Mouse (Mus musculus): Measurements from ENCODE around the gene Nr1d1. TPM values are rescaled to one million over a fixed set of nuclear protein-coding genes. Genes with fewer than 3 reads are reported as not detected.

The Nr1d1 gene
- polyA plus RNA-seq, 1 experiment from 2014 or later, result 0.93 TPM

GRCm38 (mm10) chr11:98763502-98763861 lies 11.7 kb downstream of the Nr1d1 start:
- Histone ChIP-seq H3K4me2 (no peak overlapping the region), H3K36me3 (ENCODE audit: control insufficient read depth, insufficient read depth, low read length) (peaks cover 4% of the 10 kb centered on the region), H3K27ac (ENCODE audit: low read depth, low read length) (no peak overlapping the region), H3K9me3 (ENCODE audit: control insufficient read depth, low read length) (no peaks in the 10 kb centered on the region), H3K9ac (ENCODE audit: low read length) (no peak overlapping the region), H3K4me1 (ENCODE audit: control insufficient read depth, insufficient read depth, low read length) (peaks cover 27% of the 10 kb centered on the region), H3K4me3 (ENCODE audit: low read depth, low read length) (no peak overlapping the region), H3K27me3 (ENCODE audit: control insufficient read depth, insufficient read depth, low read length) (no peaks in the 10 kb centered on the region)
- WGBS, result 84% methylated on average over 8 of the region's 8 CpGs
- ATAC-seq (ENCODE audit: low FRiP score) (no peak), DNase-seq (ENCODE audit: low spot score, missing footprints) (no peak)

GRCm38 (mm10) chr11:98762756-98763501 lies 12.2 kb downstream of the Nr1d1 start:
- Histone ChIP-seq H3K9ac (ENCODE audit: low read length) (no peak overlapping the region), H3K27me3 (ENCODE audit: control insufficient read depth, insufficient read depth, low read length) (no peaks in the 10 kb centered on the region), H3K9me3 (ENCODE audit: control insufficient read depth, low read length) (no peaks in the 10 kb centered on the region), H3K4me2 (no peak overlapping the region), H3K4me1 (ENCODE audit: control insufficient read depth, insufficient read depth, low read length) (peaks cover 21% of the 10 kb centered on the region), H3K27ac (ENCODE audit: low read depth, low read length) (no peak overlapping the region), H3K4me3 (ENCODE audit: low read depth, low read length) (no peak overlapping the region), H3K36me3 (ENCODE audit: control insufficient read depth, insufficient read depth, low read length) (peaks cover 4% of the 10 kb centered on the region)
- ATAC-seq (ENCODE audit: low FRiP score), result no peak
- peak; percentile 87 for DNase-seq (ENCODE audit: low spot score, missing footprints)
- WGBS, result 63% methylated on average over 17 of the region's 17 CpGs

DNA sequence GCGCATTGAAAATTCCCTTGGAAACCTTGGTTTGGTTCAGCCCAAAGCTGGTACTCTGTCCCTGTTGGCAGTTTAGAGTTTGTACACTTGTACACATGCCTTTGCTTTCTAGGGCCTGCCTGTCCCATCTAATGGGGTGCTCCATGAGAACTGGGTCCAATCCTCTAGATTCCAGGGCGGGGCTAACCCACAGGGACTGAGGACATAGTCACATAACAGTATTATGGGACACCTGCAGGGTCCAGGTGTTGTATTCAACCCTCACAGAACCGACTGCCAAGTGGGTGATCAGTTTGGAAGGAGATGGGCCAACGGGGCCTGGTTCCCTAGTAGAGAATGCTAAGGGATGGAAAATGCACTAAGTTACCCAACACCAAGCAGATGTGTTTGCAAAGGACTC lies 13.2 kb downstream of the Nr1d1 start:
- DNase-seq (ENCODE audit: low spot score, missing footprints) (no peak), ATAC-seq (ENCODE audit: low FRiP score) (no peak)
- WGBS, result 92% methylated on average over 4 of the region's 4 CpGs
- Histone ChIP-seq H3K4me2 (no peak overlapping the region), H3K27ac (ENCODE audit: low read depth, low read length) (no peak overlapping the region), H3K27me3 (ENCODE audit: control insufficient read depth, insufficient read depth, low read length) (no peaks in the 10 kb centered on the region), H3K9ac (ENCODE audit: low read length) (no peak overlapping the region), H3K36me3 (ENCODE audit: control insufficient read depth, insufficient read depth, low read length) (peaks cover 4% of the 10 kb centered on the region), H3K4me1 (ENCODE audit: control insufficient read depth, insufficient read depth, low read length) (peaks cover 11% of the 10 kb centered on the region), H3K4me3 (ENCODE audit: low read depth, low read length) (no peak overlapping the region), H3K9me3 (ENCODE audit: control insufficient read depth, low read length) (no peaks in the 10 kb centered on the region)

GRCm38 (mm10) chr11:98756711-98757110 lies 18.4 kb downstream of the Nr1d1 start:
- H3K9me3 ChIP-seq (ENCODE audit: control insufficient read depth, low read length), result no peaks in the 10 kb centered on the region
- H3K4me3 ChIP-seq (ENCODE audit: low read depth, low read length), result no peak overlapping the region
- no peaks in the 10 kb centered on the region for H3K27me3 ChIP-seq (ENCODE audit: control insufficient read depth, insufficient read depth, low read length)
- no peak overlapping the region for H3K4me2 ChIP-seq
- no peak overlapping the region for H3K27ac ChIP-seq (ENCODE audit: low read depth, low read length)
- H3K4me1 ChIP-seq (ENCODE audit: control insufficient read depth, insufficient read depth, low read length), result peaks cover 9% of the 10 kb centered on the region
- no peak overlapping the region for H3K9ac ChIP-seq (ENCODE audit: low read length)
- ATAC-seq (ENCODE audit: low FRiP score) (no peak), DNase-seq (ENCODE audit: low spot score, missing footprints) (no peak)
- H3K36me3 ChIP-seq (ENCODE audit: control insufficient read depth, insufficient read depth, low read length), result no peaks in the 10 kb centered on the region; the same call in 1 of the 2 replicates
- 90% methylated on average over 12 of the region's 12 CpGs for WGBS

DNA sequence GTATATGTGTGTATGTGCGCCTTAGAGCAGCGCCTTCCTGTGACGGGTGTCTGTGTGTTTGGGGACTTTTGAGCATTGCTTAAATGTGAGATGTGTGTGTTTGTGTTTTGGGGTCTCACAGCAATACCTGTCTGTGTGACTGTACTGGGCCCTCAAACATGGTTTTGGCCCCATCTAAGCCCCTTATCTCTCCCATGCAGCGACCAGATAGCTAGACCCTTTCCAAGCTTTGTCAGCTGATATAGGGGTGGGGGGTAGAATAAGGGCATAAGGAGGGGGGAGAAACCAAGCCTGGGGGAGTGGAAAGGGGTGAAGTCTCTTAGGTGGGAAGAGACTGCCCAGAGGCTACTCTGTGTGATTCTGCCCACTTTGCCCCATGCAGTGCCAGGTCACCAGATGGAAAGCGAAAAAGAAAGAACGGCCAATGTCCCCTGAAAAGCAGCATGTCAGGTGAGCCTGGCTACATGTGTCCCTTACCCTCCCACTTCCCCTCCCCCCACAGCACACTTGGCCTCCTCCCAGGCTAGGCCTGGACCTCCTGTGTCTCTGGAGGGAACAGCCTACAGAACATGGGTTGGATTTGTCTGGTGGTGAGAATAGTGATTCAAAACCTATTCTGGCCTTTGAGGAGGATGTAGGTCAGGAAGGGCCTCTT lies 19.3 kb downstream of the Nr1d1 start:
- Histone ChIP-seq H3K27ac (ENCODE audit: low read depth, low read length) (no peak overlapping the region), H3K4me3 (ENCODE audit: low read depth, low read length) (no peak overlapping the region), H3K4me2 (no peak overlapping the region), H3K36me3 (ENCODE audit: control insufficient read depth, insufficient read depth, low read length) (no peaks in the 10 kb centered on the region; the same call in 1 of the 2 replicates), H3K9me3 (ENCODE audit: control insufficient read depth, low read length) (no peaks in the 10 kb centered on the region), H3K9ac (ENCODE audit: low read length) (no peak overlapping the region), H3K27me3 (ENCODE audit: control insufficient read depth, insufficient read depth, low read length) (no peaks in the 10 kb centered on the region), H3K4me1 (ENCODE audit: control insufficient read depth, insufficient read depth, low read length) (peaks cover 18% of the 10 kb centered on the region)
- no peak for ATAC-seq (ENCODE audit: low FRiP score)
- DNase-seq (ENCODE audit: low spot score, missing footprints), result no peak
- WGBS, result 95% methylated on average over 6 of the region's 6 CpGs

GRCm38 (mm10) chr11:98754621-98755181 lies 20.4 kb downstream of the Nr1d1 start:
- peak; percentile 64 for ATAC-seq (ENCODE audit: low FRiP score)
- no peaks in the 10 kb centered on the region for H3K27me3 ChIP-seq (ENCODE audit: control insufficient read depth, insufficient read depth, low read length)
- WGBS, result 26% methylated on average over 7 of the region's 7 CpGs
- no peak overlapping the region for H3K9ac ChIP-seq (ENCODE audit: low read length)
- no peaks in the 10 kb centered on the region for H3K9me3 ChIP-seq (ENCODE audit: control insufficient read depth, low read length)
- H3K4me1 ChIP-seq (ENCODE audit: control insufficient read depth, insufficient read depth, low read length), result peaks cover 29% of the 10 kb centered on the region
- DNase-seq (ENCODE audit: low spot score, missing footprints), result peak; percentile 99
- H3K4me3 ChIP-seq (ENCODE audit: low read depth, low read length), result no peak overlapping the region
- no peak overlapping the region for H3K27ac ChIP-seq (ENCODE audit: low read depth, low read length)
- no peak overlapping the region for H3K4me2 ChIP-seq
- no peaks in the 10 kb centered on the region for H3K36me3 ChIP-seq (ENCODE audit: control insufficient read depth, insufficient read depth, low read length)

DNA sequence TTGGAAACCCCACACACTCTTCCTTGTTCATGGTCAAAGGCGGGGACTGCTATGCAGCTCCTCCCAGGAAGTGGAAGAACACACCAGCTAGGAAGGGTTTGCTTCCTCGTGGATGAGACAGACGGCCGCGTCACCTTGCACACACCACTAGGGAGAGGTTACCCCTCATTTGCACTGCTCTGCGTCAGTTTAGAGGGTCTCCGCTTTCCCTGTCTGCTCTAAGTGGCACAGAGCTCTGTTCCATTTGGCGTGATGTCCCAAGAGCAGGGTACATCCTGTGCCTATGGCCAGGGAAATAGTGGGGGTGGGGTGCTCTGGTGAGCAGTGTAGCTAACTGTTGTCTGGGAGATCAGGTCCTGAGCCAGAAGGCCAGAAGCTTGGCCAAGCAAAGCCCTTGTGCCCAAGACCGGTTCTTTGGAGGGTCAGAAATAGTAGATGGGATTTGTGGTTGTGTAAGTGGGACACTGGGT lies 20.9 kb downstream of the Nr1d1 start:
- H3K4me3 ChIP-seq (ENCODE audit: low read depth, low read length), result no peak overlapping the region
- no peaks in the 10 kb centered on the region for H3K27me3 ChIP-seq (ENCODE audit: control insufficient read depth, insufficient read depth, low read length)
- WGBS, result 76% methylated on average over 9 of the region's 9 CpGs
- DNase-seq (ENCODE audit: low spot score, missing footprints) (no peak), ATAC-seq (ENCODE audit: low FRiP score) (no peak)
- H3K27ac ChIP-seq (ENCODE audit: low read depth, low read length), result no peak overlapping the region
- H3K4me1 ChIP-seq (ENCODE audit: control insufficient read depth, insufficient read depth, low read length), result peaks cover 34% of the 10 kb centered on the region
- H3K4me2 ChIP-seq, result no peak overlapping the region
- H3K9me3 ChIP-seq (ENCODE audit: control insufficient read depth, low read length), result no peaks in the 10 kb centered on the region
- no peaks in the 10 kb centered on the region for H3K36me3 ChIP-seq (ENCODE audit: control insufficient read depth, insufficient read depth, low read length)
- no peak overlapping the region; the same call in 1 of the 2 replicates for H3K9ac ChIP-seq (ENCODE audit: low read length)

DNA sequence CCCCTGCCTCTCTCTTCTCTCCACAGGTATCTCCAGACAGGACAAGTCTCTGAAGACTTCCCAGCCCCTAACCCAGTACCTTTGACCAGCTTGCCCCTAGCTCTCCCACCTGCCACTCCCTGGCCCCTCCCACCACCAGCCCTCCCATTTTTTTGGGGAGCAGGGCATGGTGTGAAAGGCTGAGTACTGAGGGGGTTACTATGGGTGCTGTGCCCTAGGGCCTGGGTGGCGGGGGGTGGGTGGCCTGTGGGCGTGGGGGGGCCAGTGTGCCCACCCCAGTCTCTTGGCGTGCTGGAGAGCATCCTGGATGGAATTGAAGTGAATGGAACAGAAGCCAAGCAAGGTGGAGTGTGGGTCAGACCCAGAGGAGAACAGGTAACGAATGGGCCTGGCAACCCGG lies 21.9 kb downstream of the Nr1d1 start:
- Histone ChIP-seq H3K4me1 (ENCODE audit: control insufficient read depth, insufficient read depth, low read length) (peaks cover 44% of the 10 kb centered on the region), H3K4me3 (ENCODE audit: low read depth, low read length) (no peak overlapping the region), H3K36me3 (ENCODE audit: control insufficient read depth, insufficient read depth, low read length) (no peaks in the 10 kb centered on the region), H3K9ac (ENCODE audit: low read length) (no peak overlapping the region), H3K27ac (ENCODE audit: low read depth, low read length) (no peak overlapping the region), H3K9me3 (ENCODE audit: control insufficient read depth, low read length) (no peaks in the 10 kb centered on the region), H3K27me3 (ENCODE audit: control insufficient read depth, insufficient read depth, low read length) (no peaks in the 10 kb centered on the region), H3K4me2 (no peak overlapping the region)
- 93% methylated on average over 5 of the region's 5 CpGs for WGBS
- ATAC-seq (ENCODE audit: low FRiP score), result no peak
- no peak for DNase-seq (ENCODE audit: low spot score, missing footprints)

DNA sequence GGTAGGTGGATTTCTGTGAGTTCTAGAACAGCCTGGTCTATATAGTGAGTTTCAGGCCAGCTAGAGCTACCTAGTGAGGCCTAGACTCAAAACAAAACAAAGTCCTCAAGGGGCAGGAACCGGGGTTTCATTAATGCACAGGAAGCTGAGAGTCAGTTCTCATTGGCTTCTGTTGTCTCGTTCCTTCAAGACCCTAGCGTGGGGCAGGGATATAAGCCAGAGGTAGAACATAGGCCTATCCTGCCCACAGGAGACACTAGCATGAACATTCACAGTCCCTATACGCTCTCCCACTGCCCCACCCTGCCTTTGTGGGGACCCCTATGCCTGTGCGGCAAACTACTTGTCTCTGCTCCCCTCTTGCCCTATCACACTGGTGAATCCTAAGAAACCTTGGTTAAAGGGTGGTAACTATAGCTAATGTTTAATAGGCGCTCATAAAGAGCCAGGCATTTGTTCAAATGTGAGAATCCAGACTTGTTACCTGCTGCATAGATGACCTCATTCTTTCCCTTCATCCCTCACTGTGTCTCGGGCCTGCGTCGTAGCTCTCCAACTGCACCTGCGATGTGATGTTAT lies 22.5 kb downstream of the Nr1d1 start:
- DNase-seq (ENCODE audit: low spot score, missing footprints) (no peak), ATAC-seq (ENCODE audit: low FRiP score) (no peak)
- no peaks in the 10 kb centered on the region for H3K36me3 ChIP-seq (ENCODE audit: control insufficient read depth, insufficient read depth, low read length)
- no peak overlapping the region for H3K9ac ChIP-seq (ENCODE audit: low read length)
- H3K27me3 ChIP-seq (ENCODE audit: control insufficient read depth, insufficient read depth, low read length), result no peaks in the 10 kb centered on the region
- peaks cover 50% of the 10 kb centered on the region for H3K4me1 ChIP-seq (ENCODE audit: control insufficient read depth, insufficient read depth, low read length)
- no peak overlapping the region for H3K4me2 ChIP-seq
- no peak overlapping the region for H3K4me3 ChIP-seq (ENCODE audit: low read depth, low read length)
- no peaks in the 10 kb centered on the region for H3K9me3 ChIP-seq (ENCODE audit: control insufficient read depth, low read length)
- no peak overlapping the region for H3K27ac ChIP-seq (ENCODE audit: low read depth, low read length)
- WGBS, result 89% methylated on average over 10 of the region's 10 CpGs

Measured in midbrain, embryonic 11.5 days (tissue).